Mouse (Mus musculus): ENCODE measurements around the gene Kansl2. TPM values are rescaled to one million over a fixed set of nuclear protein-coding genes. Genes with fewer than 3 reads are reported as not detected.
A peak's percentile ranks its signal among the peaks of the same experiment; 100 is the strongest.

Kansl2 gene
- total RNA-seq, 2 experiments from 2014 or later: 62.6 to 64.2 TPM

DNA sequence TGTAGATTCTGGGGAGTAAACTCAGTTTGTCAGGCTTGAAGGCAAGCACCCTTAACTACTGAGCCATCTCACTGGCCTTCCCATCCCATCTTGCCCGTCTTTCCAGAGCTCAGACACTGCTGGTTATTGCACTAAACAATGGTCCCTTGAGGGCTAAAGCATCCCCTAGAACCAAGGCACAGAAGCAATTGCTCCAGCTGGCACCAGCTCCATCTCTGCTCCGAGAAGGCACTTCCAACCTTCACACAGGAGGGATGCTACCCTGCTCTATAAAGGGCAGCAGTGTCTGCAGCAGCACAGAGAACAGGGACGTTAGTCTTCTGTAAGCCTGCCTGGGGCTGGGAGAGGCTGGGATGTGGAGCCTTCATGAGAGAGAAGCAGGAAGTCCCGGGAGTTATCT, 42.0 kb downstream of the Kansl2 start, which contains the start of gene Olfr279:
TSS of gene Olfr279 (plus strand) at position 301 of the 400 bp plus-strand sequence.
- DNase-seq: no peak

GRCm38 (mm10) chr15:98491332-98491731, 42.7 kb downstream of the Kansl2 start:
- no peak for DNase-seq

GRCm38 (mm10) chr15:98486433-98487021, 47.5 kb downstream of the Kansl2 start:
- DNase-seq: no peak

DNA sequence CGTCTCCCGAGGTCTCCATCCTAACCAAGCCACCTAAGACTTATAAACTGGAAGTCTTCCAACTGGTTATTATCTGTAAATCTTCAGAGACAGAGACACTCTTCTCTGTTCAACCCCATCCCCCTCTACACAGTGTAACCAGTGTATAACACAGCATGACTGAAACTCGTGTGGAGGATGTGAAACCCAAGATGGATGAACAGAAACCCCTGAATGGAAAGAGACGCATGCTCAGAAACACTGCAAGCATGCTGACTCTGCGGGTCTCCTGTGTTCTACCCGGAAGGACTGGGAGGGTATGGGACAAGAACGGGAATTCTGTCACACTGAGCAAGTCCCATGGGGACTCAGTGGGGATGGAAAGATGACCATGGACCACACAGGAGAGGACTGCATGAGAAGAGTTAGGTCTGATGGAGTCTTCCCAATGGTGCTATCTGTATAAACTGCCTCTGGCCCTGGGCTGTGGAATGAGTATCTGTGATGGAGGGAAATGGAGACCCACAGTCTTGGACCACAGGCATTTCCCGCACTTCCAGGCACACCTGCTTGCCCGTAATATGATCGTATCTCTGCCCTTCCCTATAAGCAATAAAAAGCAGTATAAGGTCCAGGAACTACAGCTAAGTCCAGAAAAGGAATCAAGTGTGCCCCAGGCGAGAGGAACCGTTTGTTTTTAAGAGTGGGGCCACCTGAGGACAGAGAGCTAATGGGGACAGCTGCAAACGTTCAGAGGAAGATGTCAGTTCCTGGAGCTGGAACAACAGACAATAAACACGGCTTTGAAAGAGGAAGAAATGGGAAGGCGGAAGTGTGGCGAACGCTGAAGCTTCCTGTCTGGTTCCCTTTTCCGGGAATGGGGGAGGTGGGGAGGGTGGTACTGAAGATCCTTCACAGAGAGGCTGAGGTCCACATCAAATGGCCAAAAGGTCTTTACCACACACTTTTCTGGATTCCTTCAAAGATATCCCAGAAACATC, 49.9 kb downstream of the Kansl2 start:
- DNase-seq: no peak

- DNase-seq: no peak
These were observed 51.4 kb downstream of the Kansl2 start, which contains the start of gene Lalba for GRCm38 (mm10) chr15:98482701-98483100. Gene Lalba (minus strand): TSS chr15:98482721.

GRCm38 (mm10) chr15:98479568-98480102, 54.4 kb downstream of the Kansl2 start:
- DNase-seq: no peak

GRCm38 (mm10) chr15:98476281-98476680, 57.8 kb downstream of the Kansl2 start:
- DNase-seq: no peak

- DNase-seq: peak in 1 of 2 experiments; percentile 21
These were observed 58.7 kb downstream of the Kansl2 start for GRCm38 (mm10) chr15:98475382-98475781.

- no peak for DNase-seq
These were observed 59.1 kb downstream of the Kansl2 start for GRCm38 (mm10) chr15:98474958-98475357.

GRCm38 (mm10) chr15:98471539-98471938, 62.5 kb downstream of the Kansl2 start:
- DNase-seq: no peak

DNA sequence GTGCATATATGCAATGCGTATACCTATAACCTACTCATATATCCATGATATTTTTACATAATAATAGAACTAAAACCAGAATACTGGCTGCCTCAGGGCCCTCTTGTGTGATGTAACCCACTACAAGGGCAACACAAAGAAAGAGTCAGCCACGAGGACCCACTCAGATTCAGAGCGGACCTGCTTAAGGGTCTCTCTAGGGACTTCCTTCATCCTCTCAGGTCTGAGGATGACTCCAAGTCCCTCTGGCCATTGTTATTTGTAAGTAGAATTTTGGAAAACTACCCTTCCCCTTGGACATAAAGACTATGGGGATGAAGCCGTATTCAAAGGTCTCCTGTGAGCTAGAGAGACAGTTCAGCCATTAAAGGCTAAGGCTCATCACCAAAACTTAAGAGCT, 64.5 kb downstream of the Kansl2 start, which contains the start of gene OR5BS1P:
TSS of gene OR5BS1P (plus strand) at position 301 of the 400 bp plus-strand sequence.
- no peak for DNase-seq

Small RNA genes within 50 kb of the gene (microRNA-seq; reads per million reads assigned to microRNA genes)
- 3.3 to 7.8 reads per million in 2 experiments for gene Mir1291

Other genes with a start within 250 kb of the Kansl2 start
- gene Zfp641, start 238.1 kb downstream of the Kansl2 start, total RNA-seq (2021): 1 to 10 TPM; 6.1 to 6.3 TPM
- gene Olfr285, start 216.9 kb downstream of the Kansl2 start, total RNA-seq (2021): not detected
- gene Olfr284, start 193.3 kb downstream of the Kansl2 start, total RNA-seq (2021): not detected
- gene Olfr283, start 153.3 kb downstream of the Kansl2 start, total RNA-seq (2021): not detected
- not detected for gene Olfr282, start 103.0 kb downstream of the Kansl2 start, total RNA-seq (2021)
- gene Olfr281, start 81.7 kb downstream of the Kansl2 start, total RNA-seq (2021): not detected
- gene OR5BS1P, start 64.4 kb downstream of the Kansl2 start, total RNA-seq (2021): not detected
- gene Lalba, start 51.5 kb downstream of the Kansl2 start, total RNA-seq (2021): not detected
- not detected for gene Olfr279, start 41.9 kb downstream of the Kansl2 start, total RNA-seq (2021)
- gene Ccnt1, start 36.7 kb upstream of the Kansl2 start, total RNA-seq (2021): 10 to 100 TPM; 37.5 to 49.6 TPM
- not detected for gene 4930415O20Rik, start 36.7 kb upstream of the Kansl2 start, total RNA-seq (2021)
- 10 to 100 TPM; 43.7 to 48.8 TPM for gene Adcy6, start 75.8 kb upstream of the Kansl2 start, total RNA-seq (2021)
- 100 to 1,000 TPM; 198 to 206 TPM for gene Cacnb3, start 96.6 kb upstream of the Kansl2 start, total RNA-seq (2021)
- 10 to 100 TPM; 87.5 to 92.0 TPM for gene Ddx23, start 128.6 kb upstream of the Kansl2 start, total RNA-seq (2021)
- gene Rnd1, start 143.2 kb upstream of the Kansl2 start, total RNA-seq (2021): 1 to 10 TPM; 7.2 to 7.6 TPM
- gene Ccdc65, start 173.9 kb upstream of the Kansl2 start, total RNA-seq (2021): 10 to 100 TPM in 1 of 2 experiments, 1 to 10 TPM in 1; 8.0 to 10.1 TPM
- 1 to 10 TPM in 1 of 2 experiments, under 1 TPM in 1; 0.88 to 1.0 TPM for gene Fkbp11, start 193.9 kb upstream of the Kansl2 start, total RNA-seq (2021)
- 100 to 1,000 TPM; 792 to 841 TPM for gene Arf3, start 228.9 kb upstream of the Kansl2 start, total RNA-seq (2021)
- gene Wnt10b, start 243.9 kb upstream of the Kansl2 start, total RNA-seq (2021): under 1 TPM; 0.42 to 0.61 TPM

All from layer of hippocampus, postnatal 36 days (tissue).